Mouse (Mus musculus): Measurements from ENCODE around the gene BC005537.

- TF ChIP-seq CTCF (IDR thresholded peaks at IDR 0.05; ENCODE audit: low read depth) = no peak
- TF ChIP-seq EP300 (optimal IDR thresholded peaks at IDR 0.05) = no peak
Measured at GRCm38 (mm10) chr13:24861084-24861483, 59.6 kb downstream of the BC005537 start.

Measured in stomach, postnatal 0 days (tissue).